Mouse (Mus musculus): Measurements from ENCODE around the gene Inpp5k. TPM values are rescaled to one million over a fixed set of nuclear protein-coding genes. Genes with fewer than 3 reads are reported as not detected.

The Inpp5k gene
- polyA plus RNA-seq (2015; fragmentation: Nextera tagmentation; extraction: Ambion mirVana), result 41.9 and 43.4 TPM in 2 replicates

DNA sequence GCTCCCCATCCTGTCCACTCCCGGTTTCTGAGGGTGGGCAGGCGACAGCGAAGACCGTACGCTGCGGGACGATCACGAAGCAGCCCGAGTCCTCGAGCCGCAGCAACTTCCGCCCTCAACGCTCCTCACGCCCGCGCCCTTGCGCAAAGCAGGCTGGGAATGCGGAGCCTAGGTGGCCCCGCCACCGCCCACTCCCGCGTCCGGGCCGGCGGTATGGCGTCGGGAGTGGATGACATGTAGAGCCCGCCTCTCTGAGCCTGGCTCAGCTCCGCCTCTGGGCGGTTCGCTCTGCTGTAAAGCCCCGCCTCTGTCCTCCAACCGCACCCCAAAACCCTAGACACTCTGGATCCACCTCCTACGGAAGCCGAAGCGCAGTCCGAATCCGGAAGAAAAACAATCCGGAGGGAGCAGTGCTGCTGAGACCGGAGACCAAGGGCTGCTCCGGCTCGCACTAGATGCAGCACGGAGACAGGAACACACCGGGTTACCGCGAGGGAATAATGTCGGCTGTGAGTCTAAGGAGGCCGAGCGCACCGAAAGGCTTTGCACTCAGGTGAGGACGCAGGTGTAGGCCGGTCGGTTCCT is at the start of gene Inpp5k:
Inpp5k (plus strand) TSS at position 344 of the 585 bp plus-strand sequence.
- Histone ChIP-seq H3K4me2 (replicated peaks) (peak within 1 kb of the TSS; percentile 81), H3K4me3 (replicated peaks) (peak within 1 kb of the TSS; percentile 62), H3K9me3 (no peaks in the 10 kb centered on the region), H3K27me3 (no peaks in the 10 kb centered on the region), H3K4me1 (replicated peaks) (peaks cover 22% of the 10 kb centered on the region), H3K36me3 (peaks cover 46% of the 10 kb centered on the region), H3K27ac (peak within 1 kb of the TSS; percentile 58), H3K9ac (replicated peaks) (peak within 1 kb of the TSS; percentile 70)
- under 1% methylated on average over 53 of the region's 53 CpGs for WGBS
- peak; percentile 100 for ATAC-seq

DNA sequence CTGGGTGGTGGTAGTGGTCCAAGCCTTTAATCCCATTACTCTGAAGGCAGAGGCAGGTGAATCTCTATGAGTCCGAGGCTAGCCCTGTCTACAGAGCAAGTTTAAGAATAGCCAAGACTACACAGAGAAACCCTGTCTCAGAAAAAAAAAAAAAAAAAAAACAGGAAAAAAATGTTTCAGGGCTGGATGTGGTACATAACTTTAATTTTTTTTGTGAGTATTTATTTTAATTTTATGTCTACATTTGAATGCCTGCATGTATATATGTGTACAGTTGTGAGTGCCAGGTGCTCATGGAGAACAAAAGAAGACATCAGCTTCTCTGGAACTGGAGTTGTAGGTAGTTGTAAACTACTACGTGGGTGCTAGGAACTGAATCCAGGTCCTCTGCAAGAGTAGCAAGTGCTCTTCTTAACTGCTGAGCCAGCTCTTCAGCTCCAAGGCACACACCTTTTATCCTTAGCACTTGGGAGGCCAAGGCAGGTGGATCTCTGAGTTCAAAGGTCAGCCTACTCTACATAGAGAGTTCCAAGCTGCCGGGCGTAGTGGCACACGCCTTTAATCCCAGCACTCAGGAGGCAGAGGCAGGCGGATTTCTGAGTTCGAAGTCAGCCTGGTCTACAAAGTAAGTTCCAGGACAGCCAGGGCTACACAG is 49.2 kb upstream of the Inpp5k start:
- Histone ChIP-seq H3K9ac (replicated peaks) (no peak overlapping the region), H3K27ac (no peak overlapping the region), H3K36me3 (no peaks in the 10 kb centered on the region), H3K9me3 (no peaks in the 10 kb centered on the region), H3K27me3 (no peaks in the 10 kb centered on the region), H3K4me1 (replicated peaks) (no peaks in the 10 kb centered on the region), H3K4me3 (replicated peaks) (no peak overlapping the region), H3K4me2 (replicated peaks) (no peak overlapping the region)
- WGBS, result 94% methylated on average over 7 of the region's 7 CpGs
- ATAC-seq, result no peak

- no peaks in the 10 kb centered on the region for H3K27me3 ChIP-seq
- H3K4me1 ChIP-seq (replicated peaks), result peaks cover 9% of the 10 kb centered on the region
- H3K4me2 ChIP-seq (replicated peaks), result no peak overlapping the region
- no peak overlapping the region for H3K9ac ChIP-seq (replicated peaks)
- ATAC-seq, result no peak
- no peaks in the 10 kb centered on the region for H3K9me3 ChIP-seq
- no peaks in the 10 kb centered on the region for H3K36me3 ChIP-seq
- no peak overlapping the region for H3K4me3 ChIP-seq (replicated peaks)
- WGBS, result 65% methylated on average over 2 of the region's 2 CpGs
- H3K27ac ChIP-seq, result no peak overlapping the region
These were observed 47.3 kb upstream of the Inpp5k start for GRCm38 (mm10) chr11:75583521-75583920.

- Histone ChIP-seq H3K36me3 (no peaks in the 10 kb centered on the region), H3K27ac (no peak overlapping the region), H3K4me1 (replicated peaks) (peaks cover 24% of the 10 kb centered on the region), H3K9ac (replicated peaks) (no peak overlapping the region), H3K4me2 (replicated peaks) (no peak overlapping the region), H3K27me3 (no peaks in the 10 kb centered on the region), H3K9me3 (no peaks in the 10 kb centered on the region), H3K4me3 (replicated peaks) (no peak overlapping the region)
- no peak for ATAC-seq
- WGBS, result 86% methylated on average over 4 of the region's 4 CpGs
These were observed 45.7 kb upstream of the Inpp5k start for GRCm38 (mm10) chr11:75585061-75585460.

GRCm38 (mm10) chr11:75585978-75586377 is 44.8 kb upstream of the Inpp5k start:
- H3K9me3 ChIP-seq, result no peaks in the 10 kb centered on the region
- H3K36me3 ChIP-seq, result 0 out of 2 replicates have a peak, but pooled peaks cover 3% of the 10 kb centered on the region
- H3K4me1 ChIP-seq (replicated peaks), result peaks cover 32% of the 10 kb centered on the region
- H3K4me3 ChIP-seq (replicated peaks), result no peak overlapping the region
- WGBS, result 80% methylated on average over 5 of the region's 5 CpGs
- H3K9ac ChIP-seq (replicated peaks), result no peak overlapping the region
- no peak overlapping the region for H3K4me2 ChIP-seq (replicated peaks)
- no peaks in the 10 kb centered on the region for H3K27me3 ChIP-seq
- H3K27ac ChIP-seq, result no peak overlapping the region
- no peak for ATAC-seq

DNA sequence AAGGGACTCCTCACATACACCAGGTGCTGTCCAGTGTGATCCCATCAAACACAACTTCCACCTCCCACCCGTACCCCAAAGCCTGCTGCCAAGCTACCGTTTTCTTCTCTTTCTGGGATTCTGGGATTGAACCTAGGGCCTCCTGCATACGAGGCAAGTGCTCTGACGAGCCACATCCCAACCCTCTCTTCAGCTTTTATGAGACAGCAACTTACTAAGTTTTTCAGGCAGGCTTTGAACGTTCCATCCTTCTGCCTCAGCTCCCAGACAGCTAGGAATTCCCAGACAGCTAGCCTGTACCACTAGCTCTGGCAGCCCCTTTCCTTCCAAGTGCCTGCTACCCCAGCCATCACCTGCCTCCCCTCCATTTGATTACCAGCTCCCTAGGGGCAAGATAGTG is 43.8 kb upstream of the Inpp5k start:
- Histone ChIP-seq H3K4me1 (replicated peaks) (peaks cover 32% of the 10 kb centered on the region), H3K9ac (replicated peaks) (0 out of 2 replicates have a peak overlapping the region, but pooled peaks have one; percentile 99), H3K4me2 (replicated peaks) (no peak overlapping the region), H3K4me3 (replicated peaks) (no peak overlapping the region), H3K27me3 (no peaks in the 10 kb centered on the region), H3K9me3 (no peaks in the 10 kb centered on the region), H3K36me3 (0 out of 2 replicates have a peak, but pooled peaks cover 3% of the 10 kb centered on the region), H3K27ac (no peak overlapping the region; the same call in 1 of the 2 replicates)
- no peak for ATAC-seq
- WGBS, result 86% methylated on average over 5 of the region's 5 CpGs

DNA sequence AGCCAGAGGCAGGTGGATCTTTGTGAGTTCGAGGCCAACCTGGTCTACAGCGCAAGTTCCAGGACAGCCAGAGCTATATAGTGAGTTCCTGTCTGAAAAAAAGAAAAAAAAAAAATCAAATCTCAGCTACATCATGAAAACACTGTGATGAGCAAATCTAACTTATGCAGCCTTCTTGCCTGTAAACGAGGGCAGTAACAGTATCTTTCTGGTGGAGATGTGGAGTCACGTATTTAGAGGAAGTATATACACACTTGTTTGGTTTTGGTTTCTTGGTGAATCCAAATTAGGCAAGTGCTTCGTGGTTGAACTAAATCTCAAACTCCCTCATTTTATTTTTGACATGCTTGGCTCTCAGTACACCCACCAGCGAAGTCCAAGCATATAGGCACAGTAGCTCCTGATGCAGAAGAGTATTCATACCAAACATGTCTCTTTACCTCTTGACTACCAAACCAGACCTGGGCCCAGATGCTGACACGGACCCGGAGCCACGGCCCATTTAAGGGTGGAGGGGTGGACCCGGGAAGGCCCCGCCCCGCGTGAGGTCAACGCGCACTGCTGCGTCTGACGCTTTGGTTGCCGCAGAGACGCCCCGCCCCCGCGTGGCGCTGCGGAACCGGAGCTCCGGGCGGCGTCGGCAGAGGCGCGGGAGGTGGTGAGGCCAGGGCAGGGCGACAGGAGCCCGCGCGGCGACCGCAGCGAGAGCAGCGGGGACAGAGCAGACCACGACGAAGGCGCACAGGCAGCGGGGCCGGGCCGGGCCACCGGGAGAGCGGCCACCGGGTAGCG is 43.1 kb upstream of the Inpp5k start, which contains the start of gene Pitpna:
Pitpna (plus strand) TSS at position 605 of the 792 bp plus-strand sequence.
- ATAC-seq, result peak; percentile 94
- Histone ChIP-seq H3K4me1 (replicated peaks) (peaks cover 32% of the 10 kb centered on the region), H3K36me3 (peaks cover 8% of the 10 kb centered on the region), H3K27me3 (no peaks in the 10 kb centered on the region), H3K9me3 (no peaks in the 10 kb centered on the region), H3K9ac (replicated peaks) (peak within 1 kb of the TSS; percentile 99), H3K27ac (peak within 1 kb of the TSS; percentile 90), H3K4me2 (replicated peaks) (peak within 1 kb of the TSS; percentile 87), H3K4me3 (replicated peaks) (peak within 1 kb of the TSS; percentile 96)
- 5% methylated on average over 49 of the region's 49 CpGs for WGBS

DNA sequence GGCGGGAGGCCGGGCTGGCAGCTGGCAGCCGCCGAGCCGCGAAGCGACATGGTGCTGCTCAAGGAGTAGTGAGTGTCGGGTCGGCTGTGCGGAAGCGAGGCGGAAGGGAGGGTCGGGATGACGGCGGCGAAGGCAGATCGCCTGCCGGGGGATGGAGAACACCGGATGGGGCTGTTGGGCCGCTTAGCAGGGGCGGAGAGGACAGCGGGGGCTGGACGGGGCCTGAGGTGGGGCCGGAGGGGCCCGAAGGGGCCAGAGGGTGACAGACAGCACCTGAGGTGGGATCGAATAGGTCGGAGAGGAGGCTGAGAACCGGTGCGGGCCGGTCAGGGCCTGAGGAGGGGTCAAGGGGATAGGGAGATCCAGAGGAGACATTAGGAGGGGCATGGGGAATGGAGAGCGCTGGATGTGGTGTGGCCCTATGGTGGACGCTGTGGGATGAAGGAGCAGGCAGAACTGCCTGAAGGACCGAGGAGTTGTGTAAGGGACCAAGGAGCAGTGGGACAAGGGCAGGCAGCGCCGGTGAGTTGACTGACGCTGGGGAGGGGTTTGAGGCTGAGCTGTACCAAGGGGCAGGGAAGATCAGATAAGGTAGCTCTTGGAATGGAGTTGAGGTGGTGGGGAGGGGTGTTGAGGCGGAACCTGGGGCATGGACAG is 42.4 kb upstream of the Inpp5k start:
- WGBS, result 1% methylated on average over 34 of the region's 37 CpGs
- peak overlapping the region; percentile 96 for H3K4me3 ChIP-seq (replicated peaks)
- peak; percentile 89 for ATAC-seq
- peak overlapping the region; percentile 99 for H3K9ac ChIP-seq (replicated peaks)
- peak overlapping the region; percentile 90 for H3K27ac ChIP-seq
- peak overlapping the region; percentile 87 for H3K4me2 ChIP-seq (replicated peaks)
- H3K9me3 ChIP-seq, result no peaks in the 10 kb centered on the region
- peaks cover 32% of the 10 kb centered on the region for H3K4me1 ChIP-seq (replicated peaks)
- H3K27me3 ChIP-seq, result no peaks in the 10 kb centered on the region
- peaks cover 15% of the 10 kb centered on the region for H3K36me3 ChIP-seq

DNA sequence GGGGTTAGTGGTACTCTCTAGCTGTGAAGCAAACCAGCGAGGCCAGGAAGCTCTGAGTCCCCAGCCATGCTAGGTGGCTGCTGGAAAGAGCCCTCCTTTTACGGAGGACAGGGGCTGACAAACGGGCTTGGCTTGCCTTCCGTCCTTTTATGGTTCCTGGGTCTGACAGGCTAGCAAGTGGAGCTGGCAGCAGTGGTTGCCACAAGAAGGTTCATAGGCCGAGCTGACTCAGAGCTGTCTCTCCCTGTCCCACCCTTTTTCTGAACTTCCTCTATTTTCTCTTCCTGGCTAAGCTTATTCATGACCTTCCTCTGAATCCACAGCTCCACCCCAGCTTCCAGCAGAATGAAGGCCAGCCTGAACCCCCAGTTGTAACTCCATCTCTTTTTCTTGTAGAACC is 38.2 kb upstream of the Inpp5k start:
- H3K9ac ChIP-seq (replicated peaks), result no peak overlapping the region
- H3K4me3 ChIP-seq (replicated peaks), result no peak overlapping the region
- peaks cover 26% of the 10 kb centered on the region for H3K4me1 ChIP-seq (replicated peaks)
- H3K27me3 ChIP-seq, result no peaks in the 10 kb centered on the region
- H3K4me2 ChIP-seq (replicated peaks), result no peak overlapping the region
- no peak for ATAC-seq
- no peak overlapping the region for H3K27ac ChIP-seq
- WGBS, result 92% methylated on average over 5 of the region's 5 CpGs
- peaks cover 54% of the 10 kb centered on the region for H3K36me3 ChIP-seq
- no peaks in the 10 kb centered on the region for H3K9me3 ChIP-seq

GRCm38 (mm10) chr11:75594431-75594830 is 36.4 kb upstream of the Inpp5k start:
- ATAC-seq, result no peak
- no peak overlapping the region for H3K4me2 ChIP-seq (replicated peaks)
- WGBS, result 87% methylated on average over 9 of the region's 9 CpGs
- no peak overlapping the region for H3K27ac ChIP-seq
- no peak overlapping the region for H3K9ac ChIP-seq (replicated peaks)
- peaks cover 14% of the 10 kb centered on the region for H3K4me1 ChIP-seq (replicated peaks)
- H3K9me3 ChIP-seq, result no peaks in the 10 kb centered on the region
- no peak overlapping the region for H3K4me3 ChIP-seq (replicated peaks)
- no peaks in the 10 kb centered on the region for H3K27me3 ChIP-seq
- peaks cover 70% of the 10 kb centered on the region for H3K36me3 ChIP-seq

GRCm38 (mm10) chr11:75595404-75595803 is 35.4 kb upstream of the Inpp5k start:
- peaks cover 4% of the 10 kb centered on the region; the same call in 1 of the 2 replicates for H3K4me1 ChIP-seq (replicated peaks)
- no peaks in the 10 kb centered on the region for H3K27me3 ChIP-seq
- peaks cover 76% of the 10 kb centered on the region for H3K36me3 ChIP-seq
- no peak overlapping the region for H3K4me2 ChIP-seq (replicated peaks)
- 55% methylated on average over 2 of the region's 2 CpGs for WGBS
- H3K9me3 ChIP-seq, result no peaks in the 10 kb centered on the region
- no peak for ATAC-seq
- H3K9ac ChIP-seq (replicated peaks), result no peak overlapping the region
- no peak overlapping the region for H3K27ac ChIP-seq
- no peak overlapping the region for H3K4me3 ChIP-seq (replicated peaks)

Measured in midbrain, embryonic 13.5 days (tissue).